Mouse (Mus musculus) C2C12 (cell line): ENCODE results near the gene Crhr1. TPM values are rescaled to one million over a fixed set of nuclear protein-coding genes. Genes with fewer than 3 reads are reported as not detected.

Experiments
- H3K27me3 ChIP-seq: one replicate; pipeline ENCODE4 v1.6.1; 2011; ENCODE audit not compliant: control insufficient read depth, insufficient read depth, insufficient read length
- H3K36me3 ChIP-seq: one replicate; pipeline ENCODE4 v1.6.1; 2011; ENCODE audit not compliant: control insufficient read depth, insufficient read depth
- H3K4me3 ChIP-seq: one replicate; pipeline ENCODE4 v1.5.1; 2011; ENCODE audit warnings: mild to moderate bottlenecking, control low read depth; ENCODE audit not compliant: poor library complexity, insufficient read depth, severe bottlenecking
- H3K79me2 ChIP-seq: one replicate; pipeline ENCODE4 v1.6.1; 2011; ENCODE audit not compliant: control insufficient read depth, insufficient read depth
- H3K79me3 ChIP-seq: one replicate; pipeline ENCODE4 v1.6.1; 2011; ENCODE audit warnings: low read depth, control low read depth
- H3ac ChIP-seq: one replicate; pipeline ENCODE3; 2011; ENCODE audit warnings: low read depth; ENCODE audit not compliant: control insufficient read depth, insufficient read length
- CEBPB ChIP-seq: IDR thresholded peaks from one replicate; pipeline ENCODE4 v1.6.1; 2011; ENCODE audit warnings: low read depth, mild to moderate bottlenecking, control low read depth, moderate library complexity
- CTCF ChIP-seq: IDR thresholded peaks from one replicate; pipeline ENCODE4 v1.5.1; 2011; ENCODE audit not compliant: control insufficient read depth, insufficient read depth, insufficient read length
- FOSL1 ChIP-seq: IDR thresholded peaks from one replicate; pipeline ENCODE4 v1.8.0; 2011; ENCODE audit warnings: mild to moderate bottlenecking, low read length; ENCODE audit not compliant: poor library complexity, insufficient read depth, severe bottlenecking
- MAX ChIP-seq: IDR thresholded peaks from one replicate; pipeline ENCODE4 v1.6.1; 2011; ENCODE audit warnings: mild to moderate bottlenecking, control low read depth
- MYOD1 ChIP-seq: IDR thresholded peaks from one replicate; pipeline ENCODE4 v1.6.1; 2011; ENCODE audit warnings: low read depth; ENCODE audit not compliant: control insufficient read depth, insufficient read length
- MYOG ChIP-seq: IDR thresholded peaks from one replicate; pipeline ENCODE4 v1.6.1; 2011; ENCODE audit not compliant: control insufficient read depth, insufficient read length; ENCODE audit errors: extremely low read depth
- USF1 ChIP-seq: IDR thresholded peaks from one replicate; pipeline ENCODE4 v1.6.1; 2011; ENCODE audit warnings: low read depth, mild to moderate bottlenecking, control low read depth, moderate library complexity
- polyA plus RNA-seq: library from polyadenylated mRNA; unstranded; fragments of >200 nt; fragmentation: generic; extraction: Trizol; gene quantifications from one replicate; pipeline ENCODE4 v1.2.1, GENCODE M21; 2012; ENCODE audit warnings: missing spikeins

The Crhr1 gene
- polyA plus RNA-seq, 1 experiment = not detected

DNA sequence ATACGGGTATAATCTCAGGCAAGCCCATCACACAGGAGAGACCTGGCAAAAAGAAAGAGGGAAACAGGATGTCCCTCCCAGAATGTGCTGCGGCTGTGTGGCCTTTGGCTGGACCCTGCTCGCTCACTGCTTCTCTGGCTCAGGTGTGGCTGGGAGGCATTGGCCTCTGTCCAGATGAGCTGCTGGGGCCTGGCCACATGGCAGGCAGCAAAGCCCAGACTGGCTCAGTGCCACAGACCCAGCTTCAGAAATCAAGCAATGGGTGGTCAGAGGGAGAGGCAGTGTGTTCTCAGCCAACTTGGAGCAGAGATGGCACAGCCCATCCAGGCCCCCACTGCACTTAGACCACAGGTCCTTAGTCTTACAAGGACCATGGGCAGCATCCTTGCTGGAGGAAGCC, 8.1 kb upstream of the Crhr1 start:
- Histone ChIP-seq H3K79me2 (no peaks in the 10 kb centered on the region), H3K27me3 (peaks cover 24% of the 10 kb centered on the region), H3K36me3 (no peaks in the 10 kb centered on the region), H3K79me3 (no peaks in the 10 kb centered on the region), H3K4me3 (no peak overlapping the region), H3ac (no peak overlapping the region)
- TF ChIP-seq USF1 (no peak), FOSL1 (no peak), CTCF (no peak), MYOD1 (no peak), MAX (no peak), MYOG (no peak), CEBPB (no peak)

DNA sequence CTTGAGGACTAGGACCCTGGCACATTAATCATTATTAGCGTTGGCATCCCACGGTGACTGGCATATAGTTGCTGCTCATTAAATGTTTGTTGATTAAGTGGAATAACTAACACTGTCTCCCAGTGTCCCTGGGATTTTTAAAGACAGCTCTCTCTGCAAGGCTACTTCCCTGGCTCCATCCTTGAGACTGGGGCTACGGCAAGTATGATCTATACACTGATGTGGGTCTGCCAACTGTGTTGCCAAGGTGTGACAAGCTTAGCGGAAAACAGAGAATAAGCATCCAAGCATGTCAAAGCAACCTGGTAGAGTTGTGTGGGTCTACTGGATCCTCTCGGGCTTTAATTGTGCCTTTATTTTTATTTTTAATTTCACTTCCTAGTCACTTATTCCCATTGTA, 3.2 kb upstream of the Crhr1 start:
- Histone ChIP-seq H3K4me3 (no peak overlapping the region), H3ac (no peak overlapping the region), H3K36me3 (no peaks in the 10 kb centered on the region), H3K79me3 (no peaks in the 10 kb centered on the region), H3K79me2 (no peaks in the 10 kb centered on the region), H3K27me3 (peaks cover 54% of the 10 kb centered on the region)
- TF ChIP-seq FOSL1 (no peak), MYOD1 (no peak), CEBPB (no peak), USF1 (no peak), CTCF (no peak)

DNA sequence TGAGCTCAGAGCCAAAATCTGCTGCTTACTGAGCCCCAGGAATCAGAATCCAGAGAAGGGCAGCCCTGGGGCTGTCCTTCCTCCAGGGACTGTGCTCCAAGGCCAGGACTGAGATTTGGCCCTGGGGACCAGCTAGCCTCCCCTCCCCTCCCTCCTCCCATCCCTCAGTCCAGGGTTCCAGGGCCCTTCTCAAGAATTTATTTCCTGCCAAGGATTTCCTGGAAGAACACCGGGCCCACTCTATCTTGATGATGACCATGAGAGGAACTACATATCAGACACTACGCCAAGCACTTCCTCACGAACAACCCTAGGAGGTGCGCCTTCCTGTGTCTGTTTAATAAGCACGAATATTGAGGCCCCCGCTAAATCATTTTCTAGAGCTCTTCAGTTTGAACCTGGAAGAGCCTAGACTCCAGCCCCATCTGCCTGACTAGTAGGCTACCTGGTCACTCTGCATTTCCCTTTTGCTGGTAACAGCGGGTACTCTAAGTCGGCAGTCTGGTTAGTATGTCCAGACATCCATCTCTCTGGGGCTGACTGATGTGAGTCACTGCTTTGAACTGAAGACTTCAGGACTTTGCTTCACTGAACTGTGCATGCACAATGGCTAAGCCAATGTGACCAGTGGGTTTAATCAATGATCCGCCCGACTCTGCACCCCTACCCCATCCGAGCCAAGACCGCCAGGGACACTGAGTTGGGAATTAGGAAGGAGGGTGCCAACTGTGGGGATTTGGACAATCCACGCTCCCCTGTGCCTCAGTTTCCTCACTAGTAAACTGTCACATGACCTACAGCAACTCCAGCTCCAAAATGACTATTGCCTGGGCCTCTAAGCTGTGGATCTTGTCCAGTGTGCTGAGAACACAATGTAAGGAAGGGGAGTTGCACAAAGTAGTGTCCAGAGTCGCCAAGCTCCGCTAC, 1.7 kb upstream of the Crhr1 start:
- Histone ChIP-seq H3K79me3 (no peaks in the 10 kb centered on the region), H3K79me2 (no peaks in the 10 kb centered on the region), H3K4me3 (no peak overlapping the region), H3ac (no peak overlapping the region), H3K27me3 (peaks cover 61% of the 10 kb centered on the region), H3K36me3 (no peaks in the 10 kb centered on the region)
- TF ChIP-seq CTCF (no peak), FOSL1 (no peak), MYOD1 (no peak), CEBPB (no peak), MYOG (no peak), MAX (no peak), USF1 (no peak)

DNA sequence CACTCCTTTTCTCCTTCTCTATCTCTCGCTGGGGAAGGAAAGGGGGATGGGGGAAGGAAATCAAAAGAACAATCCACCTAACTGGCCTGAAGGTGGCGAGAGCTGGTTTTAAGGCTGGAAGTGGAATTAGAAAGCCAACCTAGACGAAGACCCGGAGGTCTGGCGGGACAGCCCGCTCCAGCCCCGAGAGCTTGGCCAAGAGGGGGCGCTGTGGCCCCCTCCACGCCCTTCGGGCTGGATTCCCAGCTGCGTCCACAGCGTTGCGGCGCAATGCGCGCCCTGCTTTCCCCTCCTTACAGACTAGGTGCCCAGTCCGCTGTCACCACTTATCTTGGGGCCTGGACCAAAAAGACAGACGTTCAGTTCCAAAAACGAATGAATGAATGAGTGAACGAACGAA, 899 bp upstream of the Crhr1 start:
- TF ChIP-seq FOSL1 (no peak), MYOD1 (no peak), USF1 (no peak), CEBPB (no peak), MYOG (no peak)
- no peaks in the 10 kb centered on the region for H3K79me3 ChIP-seq
- H3K36me3 ChIP-seq = no peaks in the 10 kb centered on the region
- no peak overlapping the region for H3ac ChIP-seq
- H3K79me2 ChIP-seq = no peaks in the 10 kb centered on the region
- H3K27me3 ChIP-seq = peaks cover 65% of the 10 kb centered on the region
- H3K4me3 ChIP-seq = no peak overlapping the region

DNA sequence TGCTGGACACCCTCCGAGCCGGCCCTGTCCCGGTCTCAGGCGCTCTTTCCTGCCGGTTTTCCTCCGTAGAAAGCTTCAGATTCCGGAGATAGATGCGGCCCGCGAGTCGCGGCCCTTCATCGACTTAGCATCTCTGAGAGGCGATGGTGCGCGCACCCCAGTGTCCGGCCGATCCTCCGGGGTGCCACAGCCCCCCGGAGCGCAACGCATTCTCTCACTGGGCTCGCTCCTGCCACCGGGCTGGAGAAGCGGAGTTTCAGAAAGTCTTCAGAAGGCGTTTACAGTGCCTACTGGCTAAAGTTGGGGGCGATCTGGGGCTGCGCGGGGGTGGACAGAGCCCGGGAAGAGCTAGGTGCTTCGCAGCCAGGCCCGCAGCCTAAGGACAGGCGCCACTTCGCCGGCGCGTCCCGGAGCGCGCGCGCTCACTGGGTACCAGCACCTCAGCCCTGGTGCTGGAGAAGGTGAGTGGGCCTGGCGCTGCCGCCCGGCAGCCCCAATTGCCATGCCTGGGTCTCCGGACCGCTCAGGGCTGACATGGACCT, 858 bp downstream of the Crhr1 start:
- H3K79me3 ChIP-seq = no peaks in the 10 kb centered on the region
- H3K79me2 ChIP-seq = no peaks in the 10 kb centered on the region
- H3K36me3 ChIP-seq = no peaks in the 10 kb centered on the region
- H3ac ChIP-seq = no peak overlapping the region
- H3K27me3 ChIP-seq = peaks cover 59% of the 10 kb centered on the region
- H3K4me3 ChIP-seq = no peak overlapping the region
- TF ChIP-seq MYOD1 (no peak), CTCF (no peak), FOSL1 (no peak), CEBPB (no peak), USF1 (no peak), MYOG (no peak), MAX (no peak)

DNA sequence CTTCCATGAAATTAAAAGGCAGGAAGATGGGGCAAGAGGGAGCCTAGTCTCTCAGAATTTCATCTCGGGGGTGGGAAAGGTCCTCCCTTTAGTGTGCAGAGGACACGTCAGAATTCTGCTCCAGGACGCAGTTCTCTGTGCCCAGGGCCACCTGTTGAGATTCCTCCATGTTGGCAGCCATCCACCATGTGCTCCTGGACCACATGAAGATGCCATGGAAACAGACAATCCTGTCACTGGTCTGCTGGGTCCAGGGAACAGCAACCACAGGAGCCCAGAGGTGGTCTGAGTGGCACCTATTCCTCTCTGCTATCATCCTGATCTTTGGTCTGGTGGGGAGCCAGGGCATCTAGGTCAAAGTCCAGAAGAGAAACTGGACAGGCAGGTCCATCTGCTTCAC, 6.3 kb downstream of the Crhr1 start:
- Histone ChIP-seq H3K27me3 (peaks cover 46% of the 10 kb centered on the region), H3K36me3 (no peaks in the 10 kb centered on the region)
- no peak for TF ChIP-seq CEBPB
- no peak for TF ChIP-seq MYOG
- TF ChIP-seq FOSL1 = no peak
- no peak for TF ChIP-seq USF1
- no peak for TF ChIP-seq CTCF
- no peak for TF ChIP-seq MAX
- TF ChIP-seq MYOD1 = no peak

More for the DNA sequence above, 6.3 kb downstream of the Crhr1 start:
- Histone ChIP-seq H3ac (no peak overlapping the region), H3K79me3 (no peaks in the 10 kb centered on the region), H3K4me3 (no peak overlapping the region), H3K79me2 (no peaks in the 10 kb centered on the region)
